Mouse (Mus musculus) testis, postnatal 10 days (tissue): Measurements from ENCODE around the gene Gm7347.
A peak's percentile ranks its signal among the peaks of the same experiment; 100 is the strongest.
"Not testable (repeated sequence)": the region's sequence is repeated elsewhere in the genome, so short reads cannot be mapped to it uniquely, and the experiment has no call there.

ENCODE experiments used
- DNase-seq: peaks from one replicate; pipeline ENCODE4 v3.0.0; 2021; ENCODE audit warnings: low spot score

Gene Gm7347

DNA sequence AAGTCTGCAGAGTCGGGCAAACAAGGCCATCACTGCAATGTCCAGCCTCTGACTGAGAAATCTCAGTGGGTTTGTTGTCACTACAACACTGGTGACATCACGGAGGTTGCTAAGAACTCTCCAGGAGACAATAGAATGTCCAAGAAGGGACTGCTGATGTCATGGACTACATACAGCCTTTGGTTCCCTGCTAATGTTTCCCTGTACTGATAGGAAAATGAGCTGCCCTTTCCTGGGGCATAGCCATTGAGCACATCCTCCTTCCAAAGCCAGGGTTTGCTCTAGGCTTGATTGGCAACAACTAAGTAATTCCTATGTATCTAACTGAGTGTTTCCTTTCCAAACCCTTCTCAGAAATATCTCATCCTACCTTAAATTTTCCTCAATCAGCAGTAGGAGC lies at the start of gene Gm7347:
Gm7347 (minus strand) TSS at position 101 of the 400 bp plus-strand sequence.
- DNase-seq = not testable (repeated sequence)

DNA sequence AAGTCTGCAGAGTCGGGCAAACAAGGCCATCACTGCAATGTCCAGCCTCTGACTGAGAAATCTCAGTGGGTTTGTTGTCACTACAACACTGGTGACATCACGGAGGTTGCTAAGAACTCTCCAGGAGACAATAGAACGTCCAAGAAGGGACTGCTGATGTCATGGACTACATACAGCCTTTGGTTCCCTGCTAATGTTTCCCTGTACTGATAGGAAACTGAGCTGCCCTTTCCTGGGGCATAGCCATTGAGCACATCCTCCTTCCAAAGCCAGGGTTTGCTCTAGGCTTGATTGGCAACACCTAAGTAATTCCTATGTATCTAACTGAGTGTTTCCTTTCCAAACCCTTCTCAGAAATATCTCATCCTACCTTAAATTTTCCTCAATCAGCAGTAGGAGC lies 46.9 kb upstream of the Gm7347 start, which contains the start of gene 5031410I06Rik:
5031410I06Rik (minus strand) TSS at position 101 of the 400 bp plus-strand sequence.
- not testable (repeated sequence) for DNase-seq

DNA sequence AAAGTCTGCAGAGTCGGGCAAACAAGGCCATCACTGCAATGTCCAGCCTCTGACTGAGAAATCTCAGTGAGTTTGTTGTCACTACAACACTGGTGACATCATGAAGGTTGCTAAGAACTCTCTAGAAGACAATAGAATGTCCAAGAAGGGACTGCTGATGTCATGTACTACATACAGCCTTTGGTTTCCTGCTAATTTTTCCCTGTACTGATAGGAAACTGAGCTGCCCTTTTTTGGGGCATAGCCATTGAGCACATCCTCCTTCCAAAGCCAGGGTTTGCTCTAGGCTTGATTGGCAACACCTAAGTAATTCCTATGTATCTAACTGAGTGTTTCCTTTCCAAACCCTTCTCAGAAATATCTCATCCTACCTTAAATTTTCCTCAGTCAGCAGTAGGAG lies 30.8 kb upstream of the Gm7347 start, which contains the start of gene Gm10471:
Gm10471 (minus strand) TSS at position 101 of the 400 bp plus-strand sequence.
- not testable (repeated sequence) for DNase-seq

DNA sequence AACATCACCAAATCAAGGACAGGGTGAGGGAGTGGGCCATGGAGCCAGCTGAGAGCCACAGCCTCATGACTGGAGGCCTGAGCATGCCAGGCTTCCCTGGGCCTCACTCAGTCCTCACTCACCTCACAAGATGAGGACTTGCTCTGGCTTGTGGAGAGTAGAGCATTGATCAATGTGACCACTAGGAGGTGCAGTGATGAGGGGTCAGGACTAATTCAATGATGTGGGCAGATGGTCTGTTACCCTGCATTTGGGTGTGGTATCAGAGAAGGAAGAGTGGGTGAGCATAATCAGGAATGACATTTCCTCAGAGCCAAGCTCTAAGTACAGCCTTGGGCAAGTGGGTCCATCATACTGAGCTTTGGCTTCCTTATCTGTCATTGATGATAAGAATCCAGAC lies 20.6 kb upstream of the Gm7347 start:
- DNase-seq = peak; percentile 38

DNA sequence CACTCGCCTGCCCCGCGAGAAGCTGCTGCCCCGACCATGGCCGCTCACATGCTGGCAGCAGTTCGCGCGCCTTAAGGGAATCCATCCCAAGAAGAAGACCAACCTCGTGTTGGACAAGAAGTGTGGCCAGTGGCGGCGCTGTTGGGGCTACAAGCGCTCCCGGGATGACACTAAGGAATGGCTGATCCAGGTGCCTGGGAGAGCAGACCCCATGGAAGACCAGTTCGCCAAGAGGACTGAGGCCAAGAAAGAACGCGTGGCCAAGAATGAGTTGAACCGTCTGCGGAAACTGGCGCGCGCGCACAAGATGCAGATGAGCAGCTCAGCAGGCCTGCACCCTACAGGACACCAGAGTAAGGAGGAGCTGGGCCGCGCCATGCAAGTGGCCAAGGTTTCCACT lies 12.3 kb upstream of the Gm7347 start:
- no peak for DNase-seq

DNA sequence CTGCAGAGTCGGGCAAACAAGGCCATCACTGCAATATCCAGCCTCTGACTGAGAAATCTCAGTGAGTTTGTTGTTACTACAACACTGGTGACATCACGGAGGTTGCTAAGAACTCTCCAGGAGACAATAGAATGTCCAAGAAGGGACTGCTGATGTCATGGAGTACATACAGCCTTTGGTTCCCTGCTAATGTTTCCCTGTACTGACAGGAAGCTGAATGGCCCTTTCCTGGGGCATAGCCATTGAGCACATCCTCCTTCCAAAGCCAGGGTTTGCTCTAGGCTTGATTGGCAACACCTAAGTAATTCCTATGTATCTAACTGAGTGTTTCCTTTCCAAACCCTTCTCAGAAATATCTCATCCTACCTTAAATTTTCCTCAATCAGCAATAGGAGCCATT lies 18.9 kb downstream of the Gm7347 start, which contains the start of gene Speer4a:
Speer4a (minus strand) TSS at position 101 of the 400 bp plus-strand sequence.
- DNase-seq = not testable (repeated sequence)

DNA sequence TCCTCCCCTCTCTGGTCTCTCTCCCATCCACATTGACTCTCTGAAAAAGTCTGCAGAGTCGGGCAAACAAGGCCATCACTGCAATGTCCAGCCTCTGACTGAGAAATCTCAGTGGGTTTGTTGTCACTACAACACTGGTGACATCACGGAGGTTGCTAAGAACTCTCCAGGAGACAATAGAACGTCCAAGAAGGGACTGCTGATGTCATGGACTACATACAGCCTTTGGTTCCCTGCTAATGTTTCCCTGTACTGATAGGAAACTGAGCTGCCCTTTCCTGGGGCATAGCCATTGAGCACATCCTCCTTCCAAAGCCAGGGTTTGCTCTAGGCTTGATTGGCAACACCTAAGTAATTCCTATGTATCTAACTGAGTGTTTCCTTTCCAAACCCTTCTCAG lies 35.6 kb downstream of the Gm7347 start, which contains the start of gene Gm5862:
Gm5862 (minus strand) TSS at position 101 of the 400 bp plus-strand sequence.
- DNase-seq = not testable (repeated sequence)

DNA sequence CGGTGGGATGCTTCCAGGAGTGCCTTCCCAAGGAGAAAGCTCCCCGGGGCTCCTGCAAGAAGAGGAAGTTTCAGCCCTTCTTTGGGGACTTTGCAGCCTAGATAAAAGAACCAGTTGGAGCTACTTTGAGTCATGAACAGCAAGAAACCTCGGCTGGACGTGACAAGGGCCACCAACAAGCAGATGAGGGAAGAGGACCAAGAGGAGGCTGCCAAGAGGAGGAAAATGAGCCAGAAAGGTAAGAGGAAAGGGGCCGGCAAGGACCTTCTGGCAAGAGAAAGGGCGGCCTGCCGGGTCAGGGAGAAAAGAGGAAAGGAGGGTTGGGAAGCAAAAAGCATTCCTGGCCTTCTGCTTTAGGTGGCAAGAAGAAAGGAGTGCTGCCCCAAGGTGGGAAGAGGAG lies 50.7 kb downstream of the Gm7347 start:
- not testable (repeated sequence) for DNase-seq

DNA sequence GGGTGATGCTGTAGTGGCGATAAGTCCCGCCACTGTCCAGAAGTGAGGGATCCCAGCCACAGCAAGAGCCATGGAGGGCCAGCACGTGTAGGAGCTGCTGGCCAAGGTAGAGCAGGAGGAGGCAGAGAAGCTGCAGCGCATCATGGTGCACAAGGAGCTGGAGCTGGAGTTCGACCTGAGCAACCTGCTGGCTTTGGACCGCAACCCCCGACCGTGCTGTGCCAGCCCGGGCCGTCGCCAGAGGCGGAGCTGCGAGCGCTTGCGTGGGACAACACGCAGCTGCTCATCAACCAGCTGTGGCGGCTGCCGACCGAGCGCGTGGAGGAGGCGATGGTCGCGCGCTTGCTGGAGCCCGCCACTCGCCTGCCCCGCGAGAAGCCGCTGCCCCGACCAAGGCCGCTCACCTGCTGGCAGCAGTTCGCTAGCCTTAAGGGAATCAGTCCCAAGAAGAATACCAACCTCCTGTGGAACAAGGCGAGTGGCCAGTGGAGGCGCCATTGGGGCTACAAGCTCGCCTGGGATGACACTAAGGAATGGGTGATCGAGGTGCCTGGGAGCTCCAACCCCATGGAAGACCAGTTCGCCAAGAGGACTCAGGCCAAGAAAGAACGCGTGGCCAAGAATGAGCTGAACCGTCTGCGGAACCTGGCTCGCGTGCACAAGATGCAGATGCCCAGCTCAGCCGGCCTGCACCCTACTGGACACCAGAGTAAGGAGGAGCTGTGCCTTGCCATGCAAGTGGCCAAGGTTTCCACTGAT lies 51.3 kb downstream of the Gm7347 start:
- DNase-seq = peak; percentile 69

DNA sequence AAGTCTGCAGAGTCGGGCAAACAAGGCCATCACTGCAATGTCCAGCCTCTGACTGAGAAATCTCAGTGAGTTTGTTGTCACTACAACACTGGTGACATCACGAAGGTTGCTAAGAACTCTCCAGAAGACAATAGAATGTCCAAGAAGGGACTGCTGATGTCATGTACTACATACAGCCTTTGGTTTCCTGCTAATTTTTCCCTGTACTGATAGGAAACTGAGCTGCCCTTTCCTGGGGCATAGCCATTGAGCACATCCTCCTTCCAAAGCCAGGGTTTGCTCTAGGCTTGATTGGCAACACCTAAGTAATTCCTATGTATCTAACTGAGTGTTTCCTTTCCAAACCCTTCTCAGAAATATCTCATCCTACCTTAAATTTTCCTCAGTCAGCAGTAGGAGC lies 53.7 kb downstream of the Gm7347 start, which contains the start of gene Gm1979:
Gm1979 (minus strand) TSS at position 101 of the 400 bp plus-strand sequence.
- DNase-seq = not testable (repeated sequence)
